Mouse (Mus musculus): ENCODE data around the gene Ptpn4. TPM values are rescaled to one million over a fixed set of nuclear protein-coding genes. Genes with fewer than 3 reads are reported as not detected.

Gene Ptpn4
- total and polyA plus RNA-seq, 2 experiments from 2014 or later: 7.0 to 46.5 TPM

DNA sequence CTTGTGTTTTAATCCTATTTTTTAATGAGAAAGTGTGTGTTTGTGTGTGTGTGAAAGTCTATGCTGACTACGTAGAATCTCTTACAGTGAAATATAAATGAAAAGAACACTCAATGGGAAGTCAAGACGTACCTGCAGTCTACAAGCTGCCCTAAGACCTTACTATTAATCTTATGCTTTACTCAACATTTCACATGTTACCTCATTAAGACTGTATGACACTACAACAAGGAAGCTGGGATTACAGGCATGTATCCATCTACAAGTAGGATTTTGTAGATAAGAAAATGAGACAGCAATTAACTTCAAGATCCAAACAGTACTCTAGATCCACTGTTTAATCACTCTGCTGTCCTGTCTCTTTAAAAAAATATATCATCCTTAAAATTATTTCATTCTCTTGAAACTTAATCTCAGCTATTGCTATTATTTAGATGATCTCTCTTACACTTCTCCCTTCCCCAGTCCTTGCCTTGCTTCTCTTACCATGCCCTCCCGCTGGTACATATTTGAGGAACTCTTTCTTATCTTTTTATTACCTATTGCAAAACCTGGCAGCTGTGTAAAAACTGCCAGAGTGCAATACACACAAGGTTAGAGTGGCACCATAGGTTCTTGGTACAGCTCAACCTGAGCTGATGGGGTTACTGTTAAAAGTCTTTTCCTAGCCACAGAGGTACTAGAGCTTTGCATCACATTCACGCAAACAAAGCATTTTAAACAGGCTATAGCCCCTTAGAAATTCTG is 130.8 kb downstream of the Ptpn4 start:
- H3K9me3 ChIP-seq (ENCODE audit: low read length): no peaks in the 10 kb centered on the region
- no peak overlapping the region for H3K4me3 ChIP-seq (ENCODE audit: low read depth, low read length)
- no peak for DNase-seq (ENCODE audit: low spot score)
- no peaks in the 10 kb centered on the region for H3K27me3 ChIP-seq (ENCODE audit: insufficient read depth, low read length)
- no peak for TF ChIP-seq CTCF (IDR thresholded peaks at IDR 0.05)
- H3K4me1 ChIP-seq (ENCODE audit: insufficient read depth, low read length): no peaks in the 10 kb centered on the region
- 0 out of 2 replicates have a peak, but pooled peaks cover 4% of the 10 kb centered on the region for H3K36me3 ChIP-seq (ENCODE audit: insufficient read depth, low read length)
- 96% methylated on average over 4 of the region's 4 CpGs for WGBS
- H3K4me2 ChIP-seq (ENCODE audit: low read depth, low read length, poor library complexity, severe bottlenecking): no peak overlapping the region
- no peak overlapping the region for H3K9ac ChIP-seq (replicated peaks; ENCODE audit: low read length, poor library complexity, severe bottlenecking)
- H3K27ac ChIP-seq (ENCODE audit: low read depth, low read length): no peak overlapping the region
- ATAC-seq (ENCODE audit: low FRiP score): no peak

DNA sequence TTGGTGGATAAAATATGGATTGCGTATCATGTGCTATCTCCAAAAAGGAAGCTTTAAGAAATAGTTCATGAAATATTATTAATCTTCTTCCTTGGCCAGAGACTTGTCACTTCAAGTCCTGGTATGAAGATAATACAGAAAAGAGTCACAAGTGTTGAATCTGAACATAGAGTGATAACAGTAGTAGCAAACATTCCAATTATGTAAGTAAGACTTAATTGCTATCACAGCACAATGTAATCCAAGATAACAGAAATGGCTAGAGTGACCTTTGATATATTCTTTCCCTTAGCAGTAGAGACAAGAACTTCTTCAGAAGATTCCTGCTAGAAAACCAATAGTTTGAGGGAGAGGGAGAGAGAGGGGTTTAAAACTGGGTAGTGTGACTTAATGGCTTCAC is 140.6 kb downstream of the Ptpn4 start:
- H3K27ac ChIP-seq (ENCODE audit: low read depth, low read length): no peak overlapping the region
- H3K4me3 ChIP-seq (ENCODE audit: low read depth, low read length): no peak overlapping the region
- no peak for TF ChIP-seq CTCF (IDR thresholded peaks at IDR 0.05)
- no peak for DNase-seq (ENCODE audit: low spot score)
- H3K27me3 ChIP-seq (ENCODE audit: insufficient read depth, low read length): no peaks in the 10 kb centered on the region
- H3K4me2 ChIP-seq (ENCODE audit: low read depth, low read length, poor library complexity, severe bottlenecking): no peak overlapping the region
- ATAC-seq (ENCODE audit: low FRiP score): no peak
- peaks cover 6% of the 10 kb centered on the region; the same call in 1 of the 2 replicates for H3K36me3 ChIP-seq (ENCODE audit: insufficient read depth, low read length)
- 95% methylated on average over 1 of the region's 1 CpGs for WGBS
- H3K9ac ChIP-seq (replicated peaks; ENCODE audit: low read length, poor library complexity, severe bottlenecking): no peak overlapping the region
- no peaks in the 10 kb centered on the region for H3K4me1 ChIP-seq (ENCODE audit: insufficient read depth, low read length)
- H3K9me3 ChIP-seq (ENCODE audit: low read length): no peaks in the 10 kb centered on the region

DNA sequence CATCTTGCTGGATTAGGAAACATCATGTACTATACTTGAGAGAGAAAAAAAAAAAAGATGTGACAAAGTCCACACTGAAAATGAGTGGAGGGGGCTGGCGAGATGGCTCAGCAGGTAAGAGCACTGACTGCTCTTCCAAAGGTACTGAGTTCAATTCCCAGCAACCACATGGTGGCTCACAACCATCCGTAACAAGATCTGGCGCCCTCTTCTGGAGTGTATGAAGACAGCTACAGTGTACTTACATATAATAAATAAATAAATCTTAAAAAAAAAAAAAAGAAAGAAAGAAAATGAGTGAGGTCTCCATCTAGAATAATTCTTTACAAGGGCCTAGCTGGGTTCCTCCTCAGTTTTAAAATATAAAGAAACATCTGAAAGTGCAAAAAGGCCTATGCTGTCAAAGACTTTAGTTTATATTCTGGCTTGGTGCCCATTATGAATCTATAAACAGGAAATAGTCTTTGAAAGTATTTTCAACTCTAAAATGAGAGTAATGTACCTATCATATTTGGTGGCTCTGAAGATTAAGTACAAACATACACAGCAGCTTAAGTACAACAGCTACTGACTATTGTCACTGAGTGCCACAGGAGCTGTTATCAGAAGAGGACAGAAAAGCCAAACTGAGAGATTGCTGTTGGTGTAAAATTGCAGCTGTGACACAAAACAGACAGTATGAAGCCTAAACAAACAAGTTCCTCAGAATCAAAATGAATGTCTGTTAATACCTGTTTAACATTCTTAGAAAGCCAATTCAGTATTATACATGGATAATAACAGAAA is 151.4 kb downstream of the Ptpn4 start:
- no peak overlapping the region for H3K4me2 ChIP-seq (ENCODE audit: low read depth, low read length, poor library complexity, severe bottlenecking)
- H3K27me3 ChIP-seq (ENCODE audit: insufficient read depth, low read length): no peaks in the 10 kb centered on the region
- DNase-seq (ENCODE audit: low spot score) (no peak), ATAC-seq (ENCODE audit: low FRiP score) (no peak)
- H3K9ac ChIP-seq (replicated peaks; ENCODE audit: low read length, poor library complexity, severe bottlenecking): no peak overlapping the region
- H3K36me3 ChIP-seq (ENCODE audit: insufficient read depth, low read length): no peaks in the 10 kb centered on the region
- WGBS: 93% methylated on average over 3 of the region's 3 CpGs
- TF ChIP-seq CTCF (IDR thresholded peaks at IDR 0.05): 0 out of 2 replicates have a peak, but pooled peaks have one; percentile 10
- H3K4me3 ChIP-seq (ENCODE audit: low read depth, low read length): no peak overlapping the region
- no peaks in the 10 kb centered on the region for H3K4me1 ChIP-seq (ENCODE audit: insufficient read depth, low read length)
- no peak overlapping the region for H3K27ac ChIP-seq (ENCODE audit: low read depth, low read length)
- H3K9me3 ChIP-seq (ENCODE audit: low read length): no peaks in the 10 kb centered on the region

DNA sequence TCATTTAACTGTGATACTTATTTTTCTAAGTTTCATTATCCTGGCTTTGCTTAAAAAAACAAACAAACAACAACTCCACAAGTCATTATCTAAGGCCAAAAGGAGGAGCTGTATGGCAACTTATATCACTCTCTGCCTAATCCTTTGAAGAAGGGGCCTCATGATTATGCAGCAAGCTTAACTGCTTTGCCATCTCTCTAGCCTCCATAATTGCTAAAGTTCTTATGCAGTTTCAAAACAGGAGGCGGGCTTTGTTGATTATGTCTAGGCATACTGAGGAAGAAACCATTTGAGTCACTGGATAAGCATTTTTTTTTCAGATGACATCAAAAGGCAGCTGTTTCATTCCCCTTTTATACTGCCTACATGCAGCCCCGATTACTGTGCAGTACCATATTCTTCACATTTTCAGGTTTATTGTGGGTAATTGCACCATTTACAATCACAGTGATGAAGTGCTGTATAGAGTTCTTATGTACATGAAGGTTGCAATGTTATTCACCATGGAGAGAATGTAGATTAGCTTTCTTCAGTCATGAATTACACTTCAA is 155.7 kb downstream of the Ptpn4 start:
- no peak for ATAC-seq (ENCODE audit: low FRiP score)
- 56% methylated on average over 2 of the region's 2 CpGs for WGBS
- H3K4me3 ChIP-seq (ENCODE audit: low read depth, low read length): no peak overlapping the region

GRCm38 (mm10) chr1:119674984-119675383 is 162.4 kb downstream of the Ptpn4 start:
- Histone ChIP-seq H3K4me1 (ENCODE audit: insufficient read depth, low read length) (no peaks in the 10 kb centered on the region), H3K27me3 (ENCODE audit: insufficient read depth, low read length) (no peaks in the 10 kb centered on the region), H3K9me3 (ENCODE audit: low read length) (no peaks in the 10 kb centered on the region), H3K4me3 (ENCODE audit: low read depth, low read length) (no peak overlapping the region), H3K36me3 (ENCODE audit: insufficient read depth, low read length) (peaks cover 3% of the 10 kb centered on the region; the same call in 1 of the 2 replicates), H3K4me2 (ENCODE audit: low read depth, low read length, poor library complexity, severe bottlenecking) (no peak overlapping the region), H3K9ac (replicated peaks; ENCODE audit: low read length, poor library complexity, severe bottlenecking) (no peak overlapping the region), H3K27ac (ENCODE audit: low read depth, low read length) (no peak overlapping the region)
- peak; percentile 62 for DNase-seq (ENCODE audit: low spot score)
- TF ChIP-seq CTCF (IDR thresholded peaks at IDR 0.05): peak; percentile 85
- WGBS: 71% methylated on average over 1 of the region's 1 CpGs
- no peak for ATAC-seq (ENCODE audit: low FRiP score)

More for the DNA sequence above, 155.7 kb downstream of the Ptpn4 start:
- Histone ChIP-seq H3K4me1 (ENCODE audit: insufficient read depth, low read length) (no peaks in the 10 kb centered on the region), H3K9me3 (ENCODE audit: low read length) (no peaks in the 10 kb centered on the region), H3K36me3 (ENCODE audit: insufficient read depth, low read length) (peaks cover 3% of the 10 kb centered on the region; the same call in 1 of the 2 replicates), H3K9ac (replicated peaks; ENCODE audit: low read length, poor library complexity, severe bottlenecking) (no peak overlapping the region), H3K27ac (ENCODE audit: low read depth, low read length) (no peak overlapping the region), H3K27me3 (ENCODE audit: insufficient read depth, low read length) (no peaks in the 10 kb centered on the region), H3K4me2 (ENCODE audit: low read depth, low read length, poor library complexity, severe bottlenecking) (no peak overlapping the region)
- no peak for DNase-seq (ENCODE audit: low spot score)
- no peak for TF ChIP-seq CTCF (IDR thresholded peaks at IDR 0.05)
